In genomic region chr4:55604915-55605314, GRCm38 (mm10) we compare ENCODE assay signal across 10 mouse cellular contexts.
DNase-seq lines count a peak whose midpoint lies in the region; ATAC-seq lines count a peak whose summit lies in the region.
"Had no signal": no experiment of that assay in that cellular context is flagged by ENCODE, and none has a peak within 500 bp of the region (broad histone marks: within the 10 kb centered on the region; RNA-seq: fewer than 3 reads in every experiment).

No protein-coding gene starts in this region.

- no peak overlapping the region for H3K27ac ChIP-seq in liver, embryonic 11.5 days (ENCODE audit: low read depth, low read length)
- no peak overlapping the region for H3K27ac ChIP-seq in midbrain, embryonic 15.5 days
- H3K27ac ChIP-seq: forebrain, embryonic 13.5 days had no signal

- H3K9ac ChIP-seq in liver, embryonic 11.5 days (ENCODE audit: low read depth, low read length) = no peak overlapping the region
- H3K9ac ChIP-seq in midbrain, embryonic 15.5 days = no peak overlapping the region
- H3K9ac ChIP-seq: forebrain, embryonic 13.5 days had no signal

- H3K4me1 ChIP-seq in liver, embryonic 11.5 days (replicated peaks; ENCODE audit: control insufficient read depth, insufficient read depth, low read length) = no peaks in the 10 kb centered on the region
- H3K4me1 ChIP-seq in midbrain, embryonic 15.5 days = no peaks in the 10 kb centered on the region

- no peaks in the 10 kb centered on the region; the same call in none of the 2 replicates for H3K27me3 ChIP-seq in liver, embryonic 11.5 days (replicated peaks; ENCODE audit: control insufficient read depth, insufficient read depth, low read length)
- H3K27me3 ChIP-seq in midbrain, embryonic 15.5 days (replicated peaks) = no peaks in the 10 kb centered on the region
- H3K27me3 ChIP-seq: forebrain, embryonic 13.5 days had no signal

- ATAC-seq in liver, embryonic 11.5 days (replicated peaks; ENCODE audit: low FRiP score) = peak; percentile 29
- no peak for ATAC-seq in midbrain, embryonic 15.5 days (replicated peaks)
- ATAC-seq in megakaryocyte-erythroid progenitor cell, adult 5-6 weeks (replicated peaks; ENCODE audit: low FRiP score, low TSS enrichment, poor library complexity, severe bottlenecking) = no peak
- ATAC-seq: forebrain, embryonic 13.5 days had no signal

- intact Hi-C loops in heart, postnatal 25 days (cut with DNase I) = loop anchor here (5.0 kb wide), 1 partner anchor 73 kb away; the partner anchor contains the start of gene Klf4

- DNase-seq in cerebellum, postnatal 25 days = peak; percentile 3 to 11
- DNase-seq in cerebellum, adult 9-11 months = no peak
- peak; percentile 59 for DNase-seq in heart, postnatal 25 days (ENCODE audit: low spot score)
- no peak for DNase-seq in liver, embryonic 11.5 days (ENCODE audit: low spot score)
- DNase-seq in skeletal muscle tissue, adult 2 months (ENCODE audit: low read depth, low spot score) = peak; percentile 4
- DNase-seq in urinary bladder, postnatal 10 days (ENCODE audit: low spot score) = no peak
- DNase-seq: right cerebral cortex, postnatal 25 days had no signal

- WGBS in liver, embryonic 11.5 days = 78% methylated on average over 11 of the region's 11 CpGs
- WGBS in midbrain, embryonic 15.5 days = 93% methylated on average over 11 of the region's 11 CpGs

- H3K4me3 ChIP-seq in liver, embryonic 11.5 days (ENCODE audit: low read depth, low read length) = no peak overlapping the region
- H3K4me3 ChIP-seq in midbrain, embryonic 15.5 days = no peak overlapping the region
- H3K4me3 ChIP-seq: forebrain, embryonic 13.5 days had no signal

- H3K36me3 ChIP-seq in liver, embryonic 11.5 days (ENCODE audit: control insufficient read depth, insufficient read depth, low read length) = no peaks in the 10 kb centered on the region
- no peaks in the 10 kb centered on the region for H3K36me3 ChIP-seq in midbrain, embryonic 15.5 days (replicated peaks)

- H3K9me3 ChIP-seq in liver, embryonic 11.5 days (ENCODE audit: control insufficient read depth, low read length) = no peaks in the 10 kb centered on the region
- H3K9me3 ChIP-seq in midbrain, embryonic 15.5 days = no peaks in the 10 kb centered on the region
- H3K9me3 ChIP-seq: forebrain, embryonic 13.5 days had no signal

- no peak overlapping the region for H3K4me2 ChIP-seq in liver, embryonic 11.5 days
- H3K4me2 ChIP-seq in midbrain, embryonic 15.5 days = no peak overlapping the region
- H3K4me2 ChIP-seq: forebrain, embryonic 13.5 days had no signal

Comparison
In these comparisons a context has a peak if more than half of its experiments do, and no peak if none do; other contexts are left out.
1. DNase-seq: peak in cerebellum, postnatal 25 days (2 of 2), heart, postnatal 25 days (single experiment) and skeletal muscle tissue, adult 2 months (single experiment); none in cerebellum, adult 9-11 months (single experiment), liver, embryonic 11.5 days (single experiment) and urinary bladder, postnatal 10 days (single experiment).